ENCODE assay signal across 14 mouse cellular contexts in the genomic region with DNA sequence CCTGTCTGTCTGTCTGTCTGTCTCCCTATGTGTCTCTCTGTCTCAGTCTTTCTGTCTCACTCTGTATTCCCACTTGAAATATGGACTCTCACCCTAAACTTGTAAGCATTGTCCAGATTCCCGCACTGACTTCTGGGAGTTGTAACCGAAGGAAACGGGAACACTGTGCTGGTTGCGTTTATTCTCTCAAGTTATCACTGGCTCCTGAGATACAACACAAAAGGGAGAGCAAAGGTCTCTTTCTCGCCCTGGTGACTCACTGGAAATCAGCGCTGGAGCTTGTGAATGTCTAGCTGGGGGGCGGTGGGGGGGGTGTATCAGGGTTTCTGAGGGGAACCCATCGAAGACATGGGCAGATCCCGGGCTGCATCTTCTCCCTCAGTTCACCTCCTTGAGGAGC.
"Had no signal": no experiment of that assay in that cellular context is flagged by ENCODE, and none has a peak within 500 bp of the region (broad histone marks: within the 10 kb centered on the region; RNA-seq: fewer than 3 reads in every experiment).

No protein-coding gene starts in this region.

- H3K9ac ChIP-seq: liver, embryonic 15.5 days; midbrain, embryonic 13.5 days; neural tube, embryonic 15.5 days had no signal

- H3K27ac ChIP-seq: left cerebral cortex, adult 2 months; limb, embryonic 10.5 days; liver, embryonic 15.5 days; midbrain, embryonic 13.5 days; neural tube, embryonic 15.5 days had no signal

- H3K4me3 ChIP-seq: left cerebral cortex, adult 2 months; limb, embryonic 10.5 days; liver, embryonic 15.5 days; midbrain, embryonic 13.5 days; neural tube, embryonic 15.5 days had no signal

- ATAC-seq: lung, postnatal 0 days; midbrain, embryonic 13.5 days had no signal

- H3K36me3 ChIP-seq: liver, embryonic 15.5 days; midbrain, embryonic 13.5 days; neural tube, embryonic 15.5 days had no signal

- H3K9me3 ChIP-seq: limb, embryonic 10.5 days; liver, embryonic 15.5 days; midbrain, embryonic 13.5 days; neural tube, embryonic 15.5 days had no signal

- H3K4me2 ChIP-seq: liver, embryonic 11.5 days; liver, embryonic 15.5 days; midbrain, embryonic 13.5 days; neural tube, embryonic 15.5 days had no signal

- H3K27me3 ChIP-seq: liver, embryonic 15.5 days; midbrain, embryonic 13.5 days; neural tube, embryonic 15.5 days had no signal

- DNase-seq: kidney, adult 18-20 months; kidney, postnatal 10 days; lung, adult 2 months; lung, postnatal 36 days; right cerebral cortex, adult 18-20 months; thymus, adult 18-20 months; thymus, postnatal 25 days had no signal
